In genomic region chr3:89101459-89101811, GRCm38 (mm10) we compare ENCODE assay signal across 9 mouse cellular contexts. TPM values are rescaled to one million over a fixed set of nuclear protein-coding genes. Genes with fewer than 3 reads are reported as not detected.
DNase-seq lines count a peak whose midpoint lies in the region; ATAC-seq and TF ChIP-seq lines count a peak whose summit lies in the region.
"Had no signal": no experiment of that assay in that cellular context is flagged by ENCODE, and none has a peak within 500 bp of the region (broad histone marks: within the 10 kb centered on the region; RNA-seq: fewer than 3 reads in every experiment).

No protein-coding gene starts in this region.

- H3K4me2 ChIP-seq in heart, embryonic 16.5 days (ENCODE audit: low read depth, low read length): peak overlapping the region; percentile 70
- H3K4me2 ChIP-seq in limb, embryonic 15.5 days: peak overlapping the region; percentile 84

- no peak for TF ChIP-seq EP300 in ES-Bruce4 (IDR thresholded peaks at IDR 0.05; ENCODE audit: insufficient read depth, low read depth, low read length)

- WGBS in heart, embryonic 16.5 days: 0% methylated on average over 19 of the region's 19 CpGs
- WGBS in limb, embryonic 15.5 days: 0% methylated on average over 19 of the region's 19 CpGs
- under 1% methylated on average over 19 of the region's 19 CpGs for WGBS in small intestine, adult 2 months

- H3K27ac ChIP-seq in heart, embryonic 16.5 days (ENCODE audit: low read length): no peak overlapping the region
- peak overlapping the region; percentile 66 for H3K27ac ChIP-seq in ES-Bruce4 (ENCODE audit: insufficient read depth, low read length)
- H3K27ac ChIP-seq in limb, embryonic 15.5 days: peak overlapping the region; percentile 82
- peak overlapping the region; percentile 29 for H3K27ac ChIP-seq in small intestine, adult 2 months (ENCODE audit: insufficient read depth, low read depth, low read length)

- TF ChIP-seq POLR2A in ES-Bruce4 (IDR thresholded peaks at IDR 0.05; ENCODE audit: insufficient read depth, low read length): no peak
- no peak for TF ChIP-seq POLR2A in small intestine, adult 2 months (IDR thresholded peaks at IDR 0.05; ENCODE audit: low read depth, low read length)

- peak overlapping the region; percentile 64 for H3K9ac ChIP-seq in heart, embryonic 16.5 days (ENCODE audit: low read length)
- H3K9ac ChIP-seq in ES-Bruce4 (ENCODE audit: low read depth, poor library complexity, severe bottlenecking): peak overlapping the region; percentile 65
- peak overlapping the region; percentile 67 for H3K9ac ChIP-seq in limb, embryonic 15.5 days

- no peak for DNase-seq in heart, postnatal 4 days
- no peak for DNase-seq in T-cell, adult 2 months (ENCODE audit: low spot score)
- DNase-seq in embryo, embryonic 11 days: no peak

- TF ChIP-seq CTCF in ES-Bruce4 (IDR thresholded peaks at IDR 0.05; ENCODE audit: low read depth, low read length): no peak
- TF ChIP-seq CTCF in small intestine, adult 2 months (IDR thresholded peaks at IDR 0.05; ENCODE audit: extremely low read depth, insufficient read length, insufficient replicate concordance, low read depth, low read length): no peak

- no peaks in the 10 kb centered on the region for H3K9me3 ChIP-seq in heart, embryonic 16.5 days (replicated peaks; ENCODE audit: control insufficient read depth, low read length)
- H3K9me3 ChIP-seq in ES-Bruce4 (replicated peaks; ENCODE audit: control insufficient read depth, insufficient read depth, low read length, poor library complexity, severe bottlenecking): no peaks in the 10 kb centered on the region
- no peaks in the 10 kb centered on the region for H3K9me3 ChIP-seq in limb, embryonic 15.5 days

- H3K27me3 ChIP-seq in heart, embryonic 16.5 days (ENCODE audit: control insufficient read depth, insufficient read depth, low read length): no peaks in the 10 kb centered on the region
- no peaks in the 10 kb centered on the region for H3K27me3 ChIP-seq in ES-Bruce4 (ENCODE audit: control insufficient read depth, insufficient read depth, low read length, poor library complexity, severe bottlenecking)
- H3K27me3 ChIP-seq in limb, embryonic 15.5 days: no peaks in the 10 kb centered on the region
- no peaks in the 10 kb centered on the region for H3K27me3 ChIP-seq in small intestine, adult 2 months (ENCODE audit: control insufficient read depth, insufficient read depth, low read length)

- ATAC-seq in heart, embryonic 16.5 days (replicated peaks; ENCODE audit: extremely low read depth, insufficient read depth, low FRiP score): no peak
- peak; percentile 58 for ATAC-seq in erythroid progenitor cell, adult 5-6 weeks (replicated peaks; ENCODE audit: low FRiP score, poor library complexity, severe bottlenecking)
- ATAC-seq in limb, embryonic 15.5 days (ENCODE audit: insufficient number of reproducible peaks, low FRiP score, low TSS enrichment, low read depth): no peak

- peak overlapping the region; percentile 66 for H3K4me3 ChIP-seq in heart, embryonic 16.5 days (ENCODE audit: low read length)
- peak overlapping the region; percentile 99 for H3K4me3 ChIP-seq in ES-Bruce4 (ENCODE audit: low read depth, low read length)
- peak overlapping the region; percentile 62 for H3K4me3 ChIP-seq in limb, embryonic 15.5 days
- H3K4me3 ChIP-seq in small intestine, adult 2 months (ENCODE audit: low read depth, low read length): peak overlapping the region; percentile 69

- H3K4me1 ChIP-seq in heart, embryonic 16.5 days (ENCODE audit: control insufficient read depth, insufficient read depth, low read length): peaks cover 13% of the 10 kb centered on the region
- no peaks in the 10 kb centered on the region for H3K4me1 ChIP-seq in ES-Bruce4 (ENCODE audit: control insufficient read depth, insufficient read depth, low read length)
- H3K4me1 ChIP-seq in limb, embryonic 15.5 days: peaks cover 32% of the 10 kb centered on the region
- peaks cover 3% of the 10 kb centered on the region; the same call in 1 of the 2 replicates for H3K4me1 ChIP-seq in small intestine, adult 2 months (ENCODE audit: control insufficient read depth, insufficient read depth, insufficient read length, low read length)

- H3K36me3 ChIP-seq in heart, embryonic 16.5 days (ENCODE audit: control insufficient read depth, insufficient read depth): no peaks in the 10 kb centered on the region; the same call in 1 of the 2 replicates
- peaks cover 37% of the 10 kb centered on the region for H3K36me3 ChIP-seq in ES-Bruce4 (ENCODE audit: control insufficient read depth, insufficient read depth, low read length, poor library complexity, severe bottlenecking)
- H3K36me3 ChIP-seq in limb, embryonic 15.5 days: peaks cover 31% of the 10 kb centered on the region
- H3K36me3 ChIP-seq in small intestine, adult 2 months (ENCODE audit: control insufficient read depth, insufficient read depth, low read length): peaks cover 23% of the 10 kb centered on the region

RNA-seq across cellular contexts. Expression of gene Fdps, which starts 0.3 kb away (rescaled TPM):
- 103 and 116 TPM in 2 replicates for polyA plus RNA-seq in heart, embryonic 16.5 days (2015; fragmentation: Nextera tagmentation; extraction: Ambion mirVana)
- total RNA-seq in heart, postnatal 4 days (2021): 10 to 100 TPM; 54.5 to 58.7 TPM
- 260 and 266 TPM in 2 replicates for polyA plus RNA-seq in ES-Bruce4 (2011; ENCODE audit: insufficient read depth, insufficient read length, low read depth, missing spikeins)
- total RNA-seq in erythroid progenitor cell, adult 5-6 weeks (2015; ENCODE audit: low replicate concordance): 20.1 and 28.5 TPM in 2 replicates
- 30.0 and 31.4 TPM in 2 replicates for total RNA-seq in erythroid progenitor cell, adult 5-6 weeks (2017; ENCODE audit: low replicate concordance)
- polyA plus RNA-seq in limb, embryonic 15.5 days (2015; fragmentation: Nextera tagmentation; extraction: Ambion mirVana): 253 and 265 TPM in 2 replicates
- 47.8 and 81.3 TPM in 2 replicates for polyA plus RNA-seq in small intestine, adult 2 months (2012; rRNA removed)

RNA-seq across cellular contexts. Expression of gene Gm43738, which starts 0.5 kb away (rescaled TPM):
- polyA plus RNA-seq in heart, embryonic 16.5 days (2015; fragmentation: Nextera tagmentation; extraction: Ambion mirVana): not detected in 2 replicates
- not detected for total RNA-seq in heart, postnatal 4 days (2021)
- polyA plus RNA-seq in ES-Bruce4 (2011; ENCODE audit: insufficient read depth, insufficient read length, low read depth, missing spikeins): not detected in 2 replicates
- total RNA-seq in erythroid progenitor cell, adult 5-6 weeks (2015; ENCODE audit: low replicate concordance): not detected in 2 replicates
- total RNA-seq in erythroid progenitor cell, adult 5-6 weeks (2017; ENCODE audit: low replicate concordance): not detected in 2 replicates
- polyA plus RNA-seq in limb, embryonic 15.5 days (2015; fragmentation: Nextera tagmentation; extraction: Ambion mirVana): not detected in 2 replicates
- not detected in 2 replicates for polyA plus RNA-seq in small intestine, adult 2 months (2012; rRNA removed)
- total RNA-seq: hematopoietic stem cell, adult 5-6 weeks had no signal

RNA-seq across cellular contexts. Expression of gene Rusc1, which starts 8.3 kb away (rescaled TPM):
- polyA plus RNA-seq in heart, embryonic 16.5 days (2015; fragmentation: Nextera tagmentation; extraction: Ambion mirVana): 8.1 and 10.2 TPM in 2 replicates
- 10 to 100 TPM; 12.3 to 12.5 TPM for total RNA-seq in heart, postnatal 4 days (2021)
- polyA plus RNA-seq in ES-Bruce4 (2011; ENCODE audit: insufficient read depth, insufficient read length, low read depth, missing spikeins): 10.7 and 13.6 TPM in 2 replicates
- 1.8 and 3.8 TPM in 2 replicates for total RNA-seq in erythroid progenitor cell, adult 5-6 weeks (2015; ENCODE audit: low replicate concordance)
- 3.5 TPM in 2 replicates for total RNA-seq in erythroid progenitor cell, adult 5-6 weeks (2017; ENCODE audit: low replicate concordance)
- polyA plus RNA-seq in limb, embryonic 15.5 days (2015; fragmentation: Nextera tagmentation; extraction: Ambion mirVana): 29.2 and 31.1 TPM in 2 replicates
- polyA plus RNA-seq in small intestine, adult 2 months (2012; rRNA removed): 26.9 and 45.2 TPM in 2 replicates

RNA-seq across cellular contexts. Expression of gene Pklr, which starts 34.5 kb away (rescaled TPM):
- polyA plus RNA-seq in heart, embryonic 16.5 days (2015; fragmentation: Nextera tagmentation; extraction: Ambion mirVana): 0.20 and 0.64 TPM in 2 replicates
- not detected for total RNA-seq in heart, postnatal 4 days (2021)
- 0.21 TPM in 1 of 2 replicates, not detected in the other for polyA plus RNA-seq in ES-Bruce4 (2011; ENCODE audit: insufficient read depth, insufficient read length, low read depth, missing spikeins)
- total RNA-seq in erythroid progenitor cell, adult 5-6 weeks (2015; ENCODE audit: low replicate concordance): 13.8 and 16.6 TPM in 2 replicates
- total RNA-seq in erythroid progenitor cell, adult 5-6 weeks (2017; ENCODE audit: low replicate concordance): 5.5 TPM in 2 replicates
- polyA plus RNA-seq in limb, embryonic 15.5 days (2015; fragmentation: Nextera tagmentation; extraction: Ambion mirVana): 0.20 and 0.23 TPM in 2 replicates
- 264 and 580 TPM in 2 replicates for polyA plus RNA-seq in small intestine, adult 2 months (2012; rRNA removed)

RNA-seq across cellular contexts. Expression of gene Hcn3, which starts 58.6 kb away (rescaled TPM):
- polyA plus RNA-seq in heart, embryonic 16.5 days (2015; fragmentation: Nextera tagmentation; extraction: Ambion mirVana): 0.70 and 0.76 TPM in 2 replicates
- 1 to 10 TPM in 1 of 2 experiments, under 1 TPM in 1; 0.86 to 1.1 TPM for total RNA-seq in heart, postnatal 4 days (2021)
- polyA plus RNA-seq in ES-Bruce4 (2011; ENCODE audit: insufficient read depth, insufficient read length, low read depth, missing spikeins): 2.2 and 4.7 TPM in 2 replicates
- total RNA-seq in erythroid progenitor cell, adult 5-6 weeks (2015; ENCODE audit: low replicate concordance): not detected in 2 replicates
- 3.3 TPM in 1 of 2 replicates, not detected in the other for total RNA-seq in erythroid progenitor cell, adult 5-6 weeks (2017; ENCODE audit: low replicate concordance)
- 1.9 and 2.2 TPM in 2 replicates for polyA plus RNA-seq in limb, embryonic 15.5 days (2015; fragmentation: Nextera tagmentation; extraction: Ambion mirVana)
- 0.30 and 1.3 TPM in 2 replicates for polyA plus RNA-seq in small intestine, adult 2 months (2012; rRNA removed)
